Mouse (Mus musculus) forelimb bud, embryonic 11.5 days (tissue): ENCODE measurements at regions not wholly inside any gene's neighbourhood (a gene's known extent, or its start where the extent isn't known, plus 50 kb on each side); places are given as distances from the start of the nearest gene placed in this dataset.
"Not testable (repeated sequence)": the region's sequence is repeated elsewhere in the genome, so short reads cannot be mapped to it uniquely, and the experiment has no call there.

Source experiments
- DNase-seq: peaks from one replicate; pipeline ENCODE4 v3.0.0-alpha.2; 2012; ENCODE audit warnings: low read depth, low spot score

GRCm38 (mm10) chr8:28371752-28372151 lies 924.3 kb downstream of the Poteg start:
- DNase-seq: no peak

GRCm38 (mm10) chr8:28400141-28400540 lies 952.7 kb downstream of the Poteg start:
- no peak for DNase-seq

GRCm38 (mm10) chr8:28427544-28428135 lies 980.2 kb downstream of the Poteg start:
- no peak for DNase-seq

- no peak for DNase-seq
Measured at GRCm38 (mm10) chr8:28473190-28473589, 1025.7 kb downstream of the Poteg start.

- no peak for DNase-seq
Measured at GRCm38 (mm10) chr8:28487913-28488312, 1040.4 kb downstream of the Poteg start.

DNA sequence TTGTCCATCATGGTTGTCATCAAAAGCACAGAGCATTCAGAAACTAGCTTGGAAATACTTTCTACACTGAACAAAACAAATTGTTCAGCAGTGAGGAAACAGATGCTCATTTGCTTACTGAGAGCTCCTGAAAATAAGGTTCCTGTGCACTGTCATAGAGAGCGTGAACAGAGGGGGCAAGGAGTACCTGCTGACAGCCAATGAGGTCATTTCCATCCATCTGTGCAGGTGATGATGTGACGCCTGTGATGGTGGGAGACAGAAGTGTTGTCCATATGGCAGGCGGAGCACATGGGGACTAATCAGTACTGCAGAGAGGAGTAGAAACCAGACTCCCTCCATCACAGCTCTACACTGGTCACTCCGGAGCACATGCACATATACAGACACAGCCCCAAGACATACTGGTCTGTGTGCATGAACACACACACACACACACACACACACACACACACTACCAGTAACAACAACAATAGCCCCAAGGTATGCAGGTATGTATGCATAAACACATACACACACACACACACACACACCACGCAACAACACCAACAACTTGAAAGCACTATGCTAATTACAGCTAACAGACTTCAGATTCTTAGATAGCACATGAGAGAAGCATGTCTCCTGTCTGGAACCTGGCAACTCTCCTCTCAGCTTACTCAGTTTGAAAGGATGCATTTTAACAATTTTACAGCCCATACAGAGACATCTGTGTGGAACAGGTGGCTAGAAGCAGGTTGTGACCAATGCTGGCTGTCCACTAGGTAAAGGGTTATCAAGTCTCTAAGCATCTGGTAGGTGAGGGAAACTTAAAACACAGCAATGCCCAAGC lies 1056.2 kb downstream of the Poteg start:
- DNase-seq: no peak

GRCm38 (mm10) chr8:28523506-28523905 lies 1076.0 kb downstream of the Poteg start:
- DNase-seq: not testable (repeated sequence)

DNA sequence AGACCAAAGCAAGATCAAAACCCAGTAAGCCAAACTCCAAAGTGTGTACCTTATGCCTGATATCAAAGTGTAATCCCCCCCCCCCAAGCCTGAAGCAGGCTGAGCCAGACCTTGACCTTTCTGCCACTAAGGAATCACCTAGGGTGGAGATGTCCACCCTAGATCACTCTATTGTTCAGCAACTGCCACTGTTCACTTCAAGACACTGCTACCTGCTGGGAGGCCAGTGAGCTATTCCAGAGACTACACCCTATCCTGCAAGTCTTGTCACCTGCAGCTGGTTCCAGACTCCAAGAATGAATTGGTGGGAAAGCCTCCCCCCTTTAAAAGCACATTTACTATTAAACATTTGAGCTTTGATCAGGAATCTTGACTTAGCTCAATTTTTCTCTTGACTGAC lies 1099.8 kb downstream of the Poteg start:
- no peak for DNase-seq

DNA sequence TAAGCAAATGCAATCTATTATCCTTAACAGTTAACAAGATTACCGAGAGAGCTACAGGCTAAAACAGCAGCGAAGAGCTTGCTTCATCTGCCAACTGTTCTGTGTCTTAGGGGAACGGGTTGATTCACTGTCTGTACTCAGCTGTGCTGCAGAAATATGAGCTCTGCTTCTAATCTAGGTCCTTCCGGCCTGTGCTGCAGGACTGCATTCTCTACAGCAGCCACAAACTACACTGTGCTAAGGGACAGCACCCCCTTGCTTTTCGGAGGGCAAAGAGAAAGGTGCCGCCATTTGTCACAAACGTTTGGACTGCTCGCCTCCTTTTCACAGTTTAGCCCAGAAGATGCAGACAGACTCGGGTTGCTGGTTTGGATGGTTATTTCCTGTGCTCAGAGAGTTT lies 1112.4 kb downstream of the Poteg start:
- DNase-seq: peak; percentile 25

DNA sequence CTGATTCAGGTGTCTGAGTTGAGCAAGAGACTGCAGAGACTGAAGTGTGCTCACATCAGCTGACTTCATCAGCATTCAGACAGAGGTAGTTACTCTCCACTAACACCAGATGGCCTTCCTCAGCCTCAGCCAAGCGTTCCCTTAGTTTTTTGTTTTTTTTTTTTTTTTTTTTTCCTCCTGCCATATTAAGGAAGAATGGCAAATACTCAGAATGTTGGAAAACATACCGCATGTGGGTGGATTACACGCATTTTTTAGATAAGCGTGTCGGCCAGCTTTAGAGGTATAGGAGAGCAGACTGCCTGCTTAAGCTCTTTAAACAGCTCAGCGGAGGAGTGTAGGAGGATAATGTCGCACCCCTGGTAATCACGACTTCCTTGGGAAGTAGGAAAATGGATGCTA lies 1131.8 kb downstream of the Poteg start:
- DNase-seq: no peak

GRCm38 (mm10) chr8:28580821-28581220 lies 1133.4 kb downstream of the Poteg start:
- no peak for DNase-seq

- no peak for DNase-seq
Measured at GRCm38 (mm10) chr8:28589999-28590398, 1142.5 kb downstream of the Poteg start.

DNA sequence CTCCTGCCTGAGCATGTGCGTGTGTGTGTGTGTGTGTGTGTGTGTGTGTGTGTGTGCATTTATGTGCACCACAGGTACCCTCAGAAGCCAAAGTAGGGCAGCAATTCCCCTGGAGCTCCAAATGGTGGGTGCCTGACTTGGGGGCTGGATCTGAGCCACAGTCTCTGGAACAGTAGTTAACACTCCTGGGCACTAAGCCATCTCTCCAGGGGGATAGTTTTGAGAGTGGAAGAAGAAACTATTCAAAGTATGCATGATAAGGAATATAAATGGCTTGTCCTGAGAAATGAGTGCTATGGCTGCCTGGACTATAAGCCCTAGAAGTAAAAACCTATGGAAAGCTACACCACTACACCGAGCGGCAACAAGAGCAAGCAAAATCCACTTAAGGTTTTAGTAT lies 1145.8 kb downstream of the Poteg start:
- no peak for DNase-seq

GRCm38 (mm10) chr8:28594191-28594590 lies 1146.7 kb downstream of the Poteg start:
- no peak for DNase-seq

- no peak for DNase-seq
Measured at GRCm38 (mm10) chr8:28594606-28595005, 1147.1 kb downstream of the Poteg start.

DNA sequence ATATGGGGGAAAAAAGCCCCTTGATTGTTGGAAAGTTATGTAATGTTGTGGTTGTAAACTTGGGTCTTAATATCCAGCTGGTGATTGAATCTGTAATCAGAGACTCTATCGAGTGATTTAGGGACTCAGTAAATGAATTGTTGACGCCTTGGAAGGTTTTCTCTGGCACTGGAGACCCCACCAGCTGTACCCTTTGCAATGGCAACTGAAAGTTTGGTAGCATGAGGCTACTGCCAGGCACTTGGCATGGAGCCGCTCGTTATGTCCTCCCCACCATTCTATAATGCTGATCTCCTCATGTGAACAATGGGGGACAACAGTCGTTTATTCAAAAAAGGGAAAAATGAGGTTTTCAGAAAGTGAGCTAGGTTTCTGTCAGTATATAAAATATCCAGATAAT lies 1148.4 kb downstream of the Poteg start:
- DNase-seq: no peak
